In genomic region chr12:99856011-99856410, GRCm38 (mm10) we compare ENCODE assay signal across 14 mouse cellular contexts.
"Had no signal": no experiment of that assay in that cellular context is flagged by ENCODE, and none has a peak within 500 bp of the region (broad histone marks: within the 10 kb centered on the region; RNA-seq: fewer than 3 reads in every experiment).

No protein-coding gene starts in this region.

- H3K36me3 ChIP-seq: limb, embryonic 13.5 days; midbrain, embryonic 13.5 days; neural tube, embryonic 13.5 days had no signal

- H3K4me2 ChIP-seq: limb, embryonic 13.5 days; midbrain, embryonic 13.5 days; neural tube, embryonic 13.5 days had no signal

- H3K27me3 ChIP-seq: limb, embryonic 13.5 days; midbrain, embryonic 13.5 days; neural tube, embryonic 13.5 days had no signal

- H3K9ac ChIP-seq: limb, embryonic 13.5 days; liver, embryonic 14.5 days; midbrain, embryonic 13.5 days; neural tube, embryonic 13.5 days had no signal

- H3K4me3 ChIP-seq: limb, embryonic 13.5 days; midbrain, embryonic 13.5 days; neural tube, embryonic 13.5 days had no signal

- H3K9me3 ChIP-seq: limb, embryonic 13.5 days; midbrain, embryonic 13.5 days; neural tube, embryonic 13.5 days had no signal

- DNase-seq: kidney, postnatal 36 days; layer of hippocampus, adult 9-11 months; layer of hippocampus, postnatal 36 days; lung, adult 18-20 months; retina, postnatal 1 day; right cerebral cortex, postnatal 4 days; spleen, adult 18-20 months; thymus, adult 2 months; thymus, postnatal 25 days had no signal

- ATAC-seq: midbrain, embryonic 13.5 days had no signal

- H3K27ac ChIP-seq: kidney, postnatal 0 days; limb, embryonic 13.5 days; liver, embryonic 14.5 days; midbrain, embryonic 13.5 days; neural tube, embryonic 13.5 days had no signal
